ENCODE assay signal across 23 mouse cellular contexts in genomic region chr19:39285637-39286036, GRCm38 (mm10). TPM values are rescaled to one million over a fixed set of nuclear protein-coding genes. Genes with fewer than 3 reads are reported as not detected.
"Had no signal": no experiment of that assay in that cellular context is flagged by ENCODE, and none has a peak within 500 bp of the region (broad histone marks: within the 10 kb centered on the region; RNA-seq: fewer than 3 reads in every experiment).

No protein-coding gene starts in this region.

- H3K4me2 ChIP-seq: neural tube, embryonic 13.5 days; neural tube, embryonic 15.5 days; stomach, embryonic 15.5 days had no signal

- H3K27me3 ChIP-seq: neural tube, embryonic 13.5 days; neural tube, embryonic 15.5 days; stomach, embryonic 15.5 days had no signal

- H3K4me1 ChIP-seq: neural tube, embryonic 13.5 days; neural tube, embryonic 15.5 days; stomach, embryonic 15.5 days had no signal

- H3K27ac ChIP-seq: neural tube, embryonic 13.5 days; neural tube, embryonic 15.5 days; stomach, embryonic 15.5 days; stomach, postnatal 0 days had no signal

- DNase-seq: retina, postnatal 1 day; right cerebral cortex, adult 18-20 months; right cerebral cortex, postnatal 14 days; right cerebral cortex, postnatal 25 days; right cerebral cortex, postnatal 4 days; spleen, adult 18-20 months; thymus, adult 18-20 months; thymus, adult 2 months; thymus, postnatal 14 days; thymus, postnatal 25 days; thymus, postnatal 36 days; thymus, postnatal 4 days had no signal

- H3K4me3 ChIP-seq: neural tube, embryonic 13.5 days; neural tube, embryonic 15.5 days; stomach, embryonic 15.5 days had no signal

- H3K9me3 ChIP-seq: stomach, embryonic 15.5 days had no signal

- H3K9ac ChIP-seq: neural tube, embryonic 13.5 days; neural tube, embryonic 15.5 days; stomach, embryonic 15.5 days had no signal

- H3K36me3 ChIP-seq: neural tube, embryonic 13.5 days; neural tube, embryonic 15.5 days; stomach, embryonic 15.5 days had no signal

RNA-seq across cellular contexts. Expression of gene Cyp2c29, which starts 16.4 kb away (rescaled TPM):
- total RNA-seq: neutrophil, adult 5-6 weeks had no signal
- polyA plus RNA-seq: neural tube, embryonic 13.5 days; neural tube, embryonic 14.5 days; neural tube, embryonic 15.5 days; spleen, adult 2 months; stomach, embryonic 14.5 days; stomach, embryonic 15.5 days; stomach, embryonic 16.5 days; thymus, postnatal 0 days; urinary bladder, adult 2 months had no signal
